Mouse (Mus musculus): ENCODE measurements around the gene E2f6.

The E2f6 gene

GRCm38 (mm10) chr12:16800259-16800958 lies 10.4 kb upstream of the E2f6 start, which contains the start of gene Greb1:
Greb1 (minus strand) TSS chr12:16800886.
- no peak for DNase-seq (ENCODE audit: low read depth)

GRCm38 (mm10) chr12:16800959-16801315 lies 9.8 kb upstream of the E2f6 start:
- DNase-seq (ENCODE audit: low read depth) = no peak

GRCm38 (mm10) chr12:16803237-16803955 lies 7.4 kb upstream of the E2f6 start:
- no peak for DNase-seq (ENCODE audit: low read depth)

- no peak for DNase-seq (ENCODE audit: low read depth)
Observed at GRCm38 (mm10) chr12:16803956-16804430, 6.8 kb upstream of the E2f6 start.

- DNase-seq (ENCODE audit: low read depth) = peak; percentile 86
Observed at GRCm38 (mm10) chr12:16805511-16805910, 5.3 kb upstream of the E2f6 start.

- DNase-seq (ENCODE audit: low read depth) = peak; percentile 20
Observed at GRCm38 (mm10) chr12:16808045-16808444, 2.7 kb upstream of the E2f6 start.

- DNase-seq (ENCODE audit: low read depth) = peak; percentile 16
Observed at GRCm38 (mm10) chr12:16811477-16811876, 714 bp downstream of the E2f6 start.

GRCm38 (mm10) chr12:16817147-16817546 lies 6.4 kb downstream of the E2f6 start:
- DNase-seq (ENCODE audit: low read depth) = no peak

- DNase-seq (ENCODE audit: low read depth) = no peak
Observed at GRCm38 (mm10) chr12:16818513-16818912, 7.8 kb downstream of the E2f6 start.

- DNase-seq (ENCODE audit: low read depth) = no peak
Observed at GRCm38 (mm10) chr12:16820761-16821160, 10.0 kb downstream of the E2f6 start.

- no peak for DNase-seq (ENCODE audit: low read depth)
Observed at GRCm38 (mm10) chr12:16822181-16822734, 11.5 kb downstream of the E2f6 start.

- no peak for DNase-seq (ENCODE audit: low read depth)
Observed at GRCm38 (mm10) chr12:16823701-16824100, 12.9 kb downstream of the E2f6 start.

GRCm38 (mm10) chr12:16828505-16828904 lies 17.7 kb downstream of the E2f6 start:
- no peak for DNase-seq (ENCODE audit: low read depth)

GRCm38 (mm10) chr12:16829785-16830184 lies 19.0 kb downstream of the E2f6 start:
- DNase-seq (ENCODE audit: low read depth) = no peak

- DNase-seq (ENCODE audit: low read depth) = no peak
Observed at GRCm38 (mm10) chr12:16831071-16831470, 20.3 kb downstream of the E2f6 start.

- DNase-seq (ENCODE audit: low read depth) = no peak
Observed at GRCm38 (mm10) chr12:16834701-16835100, 23.9 kb downstream of the E2f6 start.

GRCm38 (mm10) chr12:16836188-16836587 lies 25.4 kb downstream of the E2f6 start:
- DNase-seq (ENCODE audit: low read depth) = no peak

- no peak for DNase-seq (ENCODE audit: low read depth)
Observed at GRCm38 (mm10) chr12:16837766-16838165, 27.0 kb downstream of the E2f6 start.

GRCm38 (mm10) chr12:16840842-16841782 lies 30.3 kb downstream of the E2f6 start:
- no peak for DNase-seq (ENCODE audit: low read depth)

- no peak for DNase-seq (ENCODE audit: low read depth)
Observed at GRCm38 (mm10) chr12:16844623-16845592, 34.1 kb downstream of the E2f6 start.

Measured in naive thymus-derived CD4-positive, alpha-beta T cell, adult 2 months (primary cell).